Mouse (Mus musculus) olfactory bulb, adult 2 months (tissue): Measurements from ENCODE around the gene Dok1. TPM values are rescaled to one million over a fixed set of nuclear protein-coding genes. Genes with fewer than 3 reads are reported as not detected.

Experiments
- H3K27ac ChIP-seq: fragments of 200-500 bp; 2 replicates; pipeline ENCODE4 v1.5.1; 2012; ENCODE audit warnings: low read depth, low read length; ENCODE audit not compliant: insufficient read depth
- H3K4me1 ChIP-seq: fragments of 200-500 bp; 2 replicates; pipeline ENCODE4 v1.6.1; 2012; ENCODE audit warnings: low read length; ENCODE audit not compliant: control insufficient read depth, insufficient read depth
- H3K4me3 ChIP-seq: fragments of 200-500 bp; 2 replicates; pipeline ENCODE4 v1.5.1; 2012; ENCODE audit warnings: mild to moderate bottlenecking, low read depth, low read length, moderate library complexity; ENCODE audit not compliant: insufficient read depth
- CTCF ChIP-seq: fragments of 200-500 bp; IDR thresholded peaks from 2 replicates; pipeline ENCODE4 v1.5.1; 2012; ENCODE audit warnings: low read depth, mild to moderate bottlenecking, low read length, moderate library complexity; ENCODE audit not compliant: insufficient read depth
- POLR2A ChIP-seq: fragments of 200-500 bp; IDR thresholded peaks from 2 replicates; pipeline ENCODE4 v1.6.1; 2012; ENCODE audit warnings: mild to moderate bottlenecking, low read depth, low read length, moderate library complexity; ENCODE audit not compliant: insufficient read depth
- WGBS: fragments of 180-500 bp; shearing (Covaris S2); methylation state at CpG from one replicate; pipeline ENCODE4 v1.1.7; 2018; 5-methylcytosine and 5-hydroxymethylcytosine counted together
- polyA plus RNA-seq: library from polyadenylated mRNA; stranded (reverse); fragments of >200 nt; gene quantifications from 2 replicates; pipeline ENCODE4 v1.2.4, GENCODE M21; 2012; ENCODE audit warnings: low replicate concordance; ENCODE audit not compliant: missing spikeins, insufficient read depth, insufficient read length

Dok1 gene
- polyA plus RNA-seq, 1 experiment: not detected

- Histone ChIP-seq H3K4me1 (no peaks in the 10 kb centered on the region), H3K27ac (no peak overlapping the region), H3K4me3 (no peak overlapping the region)
- no peak for TF ChIP-seq POLR2A
- no peak for TF ChIP-seq CTCF
- 88% methylated on average over 4 of the region's 4 CpGs for whole genome bisulfite sequencing
Measured at GRCm38 (mm10) chr6:83020836-83021593, 12.3 kb downstream of the Dok1 start.

GRCm38 (mm10) chr6:83020121-83020520 lies 13.2 kb downstream of the Dok1 start:
- 87% methylated on average over 6 of the region's 6 CpGs for WGBS
- H3K4me3 ChIP-seq: no peak overlapping the region
- no peaks in the 10 kb centered on the region for H3K4me1 ChIP-seq
- no peak overlapping the region for H3K27ac ChIP-seq
- TF ChIP-seq POLR2A (no peak), CTCF (no peak)

- no peak overlapping the region for H3K4me3 ChIP-seq
- H3K27ac ChIP-seq: no peak overlapping the region
- 81% methylated on average over 3 of the region's 3 CpGs for WGBS
- TF ChIP-seq CTCF (no peak), POLR2A (no peak)
- H3K4me1 ChIP-seq: no peaks in the 10 kb centered on the region
Measured at GRCm38 (mm10) chr6:83019044-83019443, 14.2 kb downstream of the Dok1 start.

- no peak overlapping the region for H3K4me3 ChIP-seq
- WGBS: 73% methylated on average over 3 of the region's 3 CpGs
- no peaks in the 10 kb centered on the region for H3K4me1 ChIP-seq
- TF ChIP-seq POLR2A (no peak), CTCF (no peak)
- no peak overlapping the region for H3K27ac ChIP-seq
Measured at GRCm38 (mm10) chr6:83017190-83017589, 16.1 kb downstream of the Dok1 start.

- Histone ChIP-seq H3K4me3 (no peak overlapping the region), H3K27ac (no peak overlapping the region), H3K4me1 (no peaks in the 10 kb centered on the region)
- WGBS: 91% methylated on average over 2 of the region's 2 CpGs
- TF ChIP-seq POLR2A: no peak
- no peak for TF ChIP-seq CTCF
Measured at GRCm38 (mm10) chr6:83015749-83016148, 17.5 kb downstream of the Dok1 start.

- no peak for TF ChIP-seq CTCF
- no peak for TF ChIP-seq POLR2A
- no peak overlapping the region for H3K4me3 ChIP-seq
- H3K27ac ChIP-seq: no peak overlapping the region
- H3K4me1 ChIP-seq: no peaks in the 10 kb centered on the region
- WGBS: 61% methylated on average over 12 of the region's 12 CpGs
Measured at GRCm38 (mm10) chr6:83014482-83015466, 18.5 kb downstream of the Dok1 start.

GRCm38 (mm10) chr6:83013444-83013843 lies 19.8 kb downstream of the Dok1 start:
- no peak overlapping the region for H3K4me3 ChIP-seq
- H3K4me1 ChIP-seq: no peaks in the 10 kb centered on the region
- no peak for TF ChIP-seq POLR2A
- no peak for TF ChIP-seq CTCF
- 79% methylated on average over 5 of the region's 5 CpGs for WGBS
- H3K27ac ChIP-seq: no peak overlapping the region

- no peak overlapping the region for H3K27ac ChIP-seq
- no peaks in the 10 kb centered on the region for H3K4me1 ChIP-seq
- no peak for TF ChIP-seq POLR2A
- TF ChIP-seq CTCF: no peak
- H3K4me3 ChIP-seq: no peak overlapping the region
- 70% methylated on average over 6 of the region's 6 CpGs for WGBS
Measured at GRCm38 (mm10) chr6:83011756-83012155, 21.5 kb downstream of the Dok1 start.

- TF ChIP-seq CTCF (no peak), POLR2A (no peak)
- Histone ChIP-seq H3K4me1 (no peaks in the 10 kb centered on the region), H3K27ac (no peak overlapping the region), H3K4me3 (no peak overlapping the region)
- 83% methylated on average over 7 of the region's 7 CpGs for WGBS
Measured at GRCm38 (mm10) chr6:83011255-83011654, 22.0 kb downstream of the Dok1 start.
